Mouse (Mus musculus): ENCODE data around the gene Tut7. TPM values are rescaled to one million over a fixed set of nuclear protein-coding genes. Genes with fewer than 3 reads are reported as not detected.

Tut7 gene
- polyA plus RNA-seq, 1 experiment from 2014 or later: 37.6 TPM

- H3K27me3 ChIP-seq (ENCODE audit: insufficient read depth, low read length): no peaks in the 10 kb centered on the region
- no peaks in the 10 kb centered on the region for H3K9me3 ChIP-seq (ENCODE audit: low read length)
- 68% methylated on average over 7 of the region's 7 CpGs for WGBS (ENCODE audit: insufficient replicate concordance)
- H3K9ac ChIP-seq (replicated peaks): no peak overlapping the region
- no peak overlapping the region for H3K4me3 ChIP-seq (ENCODE audit: low read depth, low read length)
- H3K27ac ChIP-seq (ENCODE audit: low read depth): peak overlapping the region; percentile 74
- H3K4me2 ChIP-seq (ENCODE audit: low read depth, low read length): peak overlapping the region; percentile 27
- peaks cover 14% of the 10 kb centered on the region for H3K4me1 ChIP-seq (ENCODE audit: insufficient read depth)
- ATAC-seq: no peak
- TF ChIP-seq EP300 (IDR thresholded peaks at IDR 0.05; ENCODE audit: low read depth) (no peak), CTCF (IDR thresholded peaks at IDR 0.05; ENCODE audit: low read depth) (no peak)
- no peak for DNase-seq
- no peaks in the 10 kb centered on the region for H3K36me3 ChIP-seq (replicated peaks; ENCODE audit: insufficient read depth, low read length)
Observed at GRCm38 (mm10) chr13:59832871-59833270, 9.9 kb upstream of the Tut7 start.

- no peak for TF ChIP-seq CTCF (IDR thresholded peaks at IDR 0.05; ENCODE audit: low read depth)
- no peak for TF ChIP-seq EP300 (IDR thresholded peaks at IDR 0.05; ENCODE audit: low read depth)
- H3K36me3 ChIP-seq (replicated peaks; ENCODE audit: insufficient read depth, low read length): no peaks in the 10 kb centered on the region
- H3K9me3 ChIP-seq (ENCODE audit: low read length): no peaks in the 10 kb centered on the region
- H3K4me2 ChIP-seq (ENCODE audit: low read depth, low read length): peak overlapping the region; percentile 27
- peak overlapping the region; percentile 8; the same call in 1 of the 2 replicates for H3K9ac ChIP-seq (replicated peaks)
- WGBS (ENCODE audit: insufficient replicate concordance): 57% methylated on average over 7 of the region's 7 CpGs
- peak overlapping the region; percentile 4; the same call in 1 of the 2 replicates for H3K4me3 ChIP-seq (ENCODE audit: low read depth, low read length)
- peak overlapping the region; percentile 74 for H3K27ac ChIP-seq (ENCODE audit: low read depth)
- H3K27me3 ChIP-seq (ENCODE audit: insufficient read depth, low read length): no peaks in the 10 kb centered on the region
- DNase-seq: no peak
- H3K4me1 ChIP-seq (ENCODE audit: insufficient read depth): peaks cover 14% of the 10 kb centered on the region
- ATAC-seq: peak; percentile 88
Observed at GRCm38 (mm10) chr13:59832454-59832853, 9.5 kb upstream of the Tut7 start.

GRCm38 (mm10) chr13:59825966-59826365 lies 3.0 kb upstream of the Tut7 start:
- H3K9me3 ChIP-seq (ENCODE audit: low read length): no peaks in the 10 kb centered on the region

GRCm38 (mm10) chr13:59820836-59821235 lies 2.1 kb downstream of the Tut7 start:
- DNase-seq (no peak), ATAC-seq (no peak)
- Histone ChIP-seq H3K27ac (ENCODE audit: low read depth) (peak overlapping the region; percentile 62), H3K4me3 (ENCODE audit: low read depth, low read length) (peak overlapping the region; percentile 70), H3K4me1 (ENCODE audit: insufficient read depth) (peaks cover 35% of the 10 kb centered on the region), H3K9ac (replicated peaks) (peak overlapping the region; percentile 67), H3K36me3 (replicated peaks; ENCODE audit: insufficient read depth, low read length) (peaks cover 48% of the 10 kb centered on the region), H3K27me3 (ENCODE audit: insufficient read depth, low read length) (no peaks in the 10 kb centered on the region), H3K9me3 (ENCODE audit: low read length) (no peaks in the 10 kb centered on the region), H3K4me2 (ENCODE audit: low read depth, low read length) (peak overlapping the region; percentile 82)
- TF ChIP-seq CTCF (IDR thresholded peaks at IDR 0.05; ENCODE audit: low read depth) (no peak), EP300 (IDR thresholded peaks at IDR 0.05; ENCODE audit: low read depth) (no peak)
- WGBS (ENCODE audit: insufficient replicate concordance): 17% methylated on average over 3 of the region's 3 CpGs

More at GRCm38 (mm10) chr13:59825966-59826365, 3.0 kb upstream of the Tut7 start:
- Histone ChIP-seq H3K4me3 (ENCODE audit: low read depth, low read length) (no peak overlapping the region), H3K27ac (ENCODE audit: low read depth) (no peak overlapping the region), H3K9ac (replicated peaks) (no peak overlapping the region), H3K4me2 (ENCODE audit: low read depth, low read length) (no peak overlapping the region), H3K36me3 (replicated peaks; ENCODE audit: insufficient read depth, low read length) (peaks cover 6% of the 10 kb centered on the region), H3K27me3 (ENCODE audit: insufficient read depth, low read length) (no peaks in the 10 kb centered on the region), H3K4me1 (ENCODE audit: insufficient read depth) (peaks cover 8% of the 10 kb centered on the region)
- TF ChIP-seq CTCF (IDR thresholded peaks at IDR 0.05; ENCODE audit: low read depth) (no peak), EP300 (IDR thresholded peaks at IDR 0.05; ENCODE audit: low read depth) (no peak)
- ATAC-seq: no peak
- no peak for DNase-seq

- H3K9ac ChIP-seq (replicated peaks): peak overlapping the region; percentile 67
Observed at GRCm38 (mm10) chr13:59820114-59820513, 2.8 kb downstream of the Tut7 start.

GRCm38 (mm10) chr13:59817352-59817751 lies 5.6 kb downstream of the Tut7 start:
- no peak overlapping the region for H3K27ac ChIP-seq (ENCODE audit: low read depth)
- ATAC-seq (no peak), DNase-seq (no peak)
- H3K36me3 ChIP-seq (replicated peaks; ENCODE audit: insufficient read depth, low read length): peaks cover 78% of the 10 kb centered on the region
- 64% methylated on average over 4 of the region's 4 CpGs for WGBS (ENCODE audit: insufficient replicate concordance)
- H3K9me3 ChIP-seq (ENCODE audit: low read length): no peaks in the 10 kb centered on the region
- no peaks in the 10 kb centered on the region for H3K27me3 ChIP-seq (ENCODE audit: insufficient read depth, low read length)
- no peak overlapping the region for H3K9ac ChIP-seq (replicated peaks)
- peak overlapping the region; percentile 70; the same call in 1 of the 2 replicates for H3K4me3 ChIP-seq (ENCODE audit: low read depth, low read length)
- TF ChIP-seq CTCF (IDR thresholded peaks at IDR 0.05; ENCODE audit: low read depth) (no peak), EP300 (IDR thresholded peaks at IDR 0.05; ENCODE audit: low read depth) (no peak; the same call in 1 of the 2 replicates)
- peak overlapping the region; percentile 82 for H3K4me2 ChIP-seq (ENCODE audit: low read depth, low read length)
- peaks cover 45% of the 10 kb centered on the region for H3K4me1 ChIP-seq (ENCODE audit: insufficient read depth)

More at GRCm38 (mm10) chr13:59820114-59820513, 2.8 kb downstream of the Tut7 start:
- peak overlapping the region; percentile 70 for H3K4me3 ChIP-seq (ENCODE audit: low read depth, low read length)
- DNase-seq (no peak), ATAC-seq (no peak)
- H3K9me3 ChIP-seq (ENCODE audit: low read length): no peaks in the 10 kb centered on the region
- H3K27ac ChIP-seq (ENCODE audit: low read depth): peak overlapping the region; percentile 46; the same call in 1 of the 2 replicates
- peaks cover 55% of the 10 kb centered on the region for H3K36me3 ChIP-seq (replicated peaks; ENCODE audit: insufficient read depth, low read length)
- 51% methylated on average over 4 of the region's 4 CpGs for WGBS (ENCODE audit: insufficient replicate concordance)
- no peaks in the 10 kb centered on the region for H3K27me3 ChIP-seq (ENCODE audit: insufficient read depth, low read length)
- H3K4me2 ChIP-seq (ENCODE audit: low read depth, low read length): peak overlapping the region; percentile 82
- no peak for TF ChIP-seq EP300 (IDR thresholded peaks at IDR 0.05; ENCODE audit: low read depth)
- no peak for TF ChIP-seq CTCF (IDR thresholded peaks at IDR 0.05; ENCODE audit: low read depth)
- peaks cover 42% of the 10 kb centered on the region for H3K4me1 ChIP-seq (ENCODE audit: insufficient read depth)

Data from liver, postnatal 0 days (tissue).